Mouse (Mus musculus) heart, embryonic 15.5 days (tissue): ENCODE data around the gene Bcar3. TPM values are rescaled to one million over a fixed set of nuclear protein-coding genes. Genes with fewer than 3 reads are reported as not detected.

Experiments used
- ATAC-seq: fragments of 200-750 bp; cut with Nextera tagmentation; replicated peaks from 2 replicates; pipeline ENCODE4 v1.8.0; 2017; ENCODE audit warnings: low read depth, moderate TSS enrichment; ENCODE audit not compliant: insufficient number of reproducible peaks, insufficient read depth, low FRiP score
- H3K27ac ChIP-seq: fragments of 300-500 bp; sonication (generic); 2 replicates; pipeline ENCODE4 v1.5.1; 2015; ENCODE audit warnings: mild to moderate bottlenecking, inconsistent platforms
- H3K27me3 ChIP-seq: fragments of 300-500 bp; sonication (generic); 2 replicates; pipeline ENCODE4 v1.6.1; 2015; ENCODE audit warnings: inconsistent platforms
- H3K36me3 ChIP-seq: fragments of 300-500 bp; sonication (generic); 2 replicates; pipeline ENCODE4 v1.6.1; 2015; ENCODE audit warnings: mild to moderate bottlenecking, inconsistent platforms
- H3K4me1 ChIP-seq: fragments of 300-500 bp; sonication (generic); replicated peaks from 2 replicates; pipeline ENCODE4 v1.6.1; 2015; ENCODE audit warnings: inconsistent platforms
- H3K4me2 ChIP-seq: fragments of 300-500 bp; sonication (generic); 2 replicates; pipeline ENCODE4 v1.6.1; 2015; ENCODE audit warnings: inconsistent platforms, mild to moderate bottlenecking, moderate library complexity
- H3K4me3 ChIP-seq: fragments of 300-500 bp; sonication (generic); 2 replicates; pipeline ENCODE4 v1.5.1; 2015; ENCODE audit warnings: mild to moderate bottlenecking, inconsistent platforms
- H3K9ac ChIP-seq: fragments of 300-500 bp; sonication (generic); 2 replicates; pipeline ENCODE4 v1.6.1; 2015; ENCODE audit warnings: mild to moderate bottlenecking, inconsistent platforms
- H3K9me3 ChIP-seq: fragments of 300-500 bp; sonication (generic); replicated peaks from 2 replicates; pipeline ENCODE4 v1.6.1; 2016; ENCODE audit warnings: inconsistent platforms
- WGBS: fragments of 180-500 bp; shearing (Covaris S2); methylation state at CpG from one replicate; pipeline ENCODE4 v1.1.7; 2015; ENCODE audit warnings: mixed read lengths; 5-methylcytosine and 5-hydroxymethylcytosine counted together
- polyA plus RNA-seq: library from polyadenylated mRNA; unstranded; fragments of >200 nt; fragmentation: Nextera tagmentation; extraction: Ambion mirVana; gene quantifications from 2 replicates; pipeline ENCODE4 v1.2.1, GENCODE M21; 2015

Gene Bcar3
- polyA plus RNA-seq, 1 experiment from 2014 or later = 3.9 TPM

- no peak overlapping the region for H3K4me3 ChIP-seq
- no peak overlapping the region for H3K4me2 ChIP-seq
- H3K9me3 ChIP-seq = no peaks in the 10 kb centered on the region
- peak; percentile 34; the same call in 1 of the 2 replicates for ATAC-seq
- no peak overlapping the region for H3K27ac ChIP-seq
- H3K9ac ChIP-seq = no peak overlapping the region
- no peaks in the 10 kb centered on the region for H3K36me3 ChIP-seq
- WGBS = 40% methylated on average over 9 of the region's 9 CpGs
- peaks cover 38% of the 10 kb centered on the region for H3K4me1 ChIP-seq
- H3K27me3 ChIP-seq = no peaks in the 10 kb centered on the region
Observed at GRCm38 (mm10) chr3:122518231-122518736, 224.3 kb downstream of the Bcar3 start.

GRCm38 (mm10) chr3:122519082-122519481 lies 225.1 kb downstream of the Bcar3 start:
- no peak overlapping the region for H3K4me3 ChIP-seq
- 41% methylated on average over 13 of the region's 13 CpGs for WGBS
- H3K4me1 ChIP-seq = peaks cover 38% of the 10 kb centered on the region
- no peaks in the 10 kb centered on the region for H3K27me3 ChIP-seq
- H3K9ac ChIP-seq = no peak overlapping the region
- no peaks in the 10 kb centered on the region for H3K36me3 ChIP-seq
- H3K4me2 ChIP-seq = no peak overlapping the region
- no peak overlapping the region for H3K27ac ChIP-seq
- ATAC-seq = no peak
- no peaks in the 10 kb centered on the region for H3K9me3 ChIP-seq

GRCm38 (mm10) chr3:122520365-122520764 lies 226.4 kb downstream of the Bcar3 start:
- Histone ChIP-seq H3K4me3 (no peak overlapping the region), H3K27ac (no peak overlapping the region), H3K9me3 (no peaks in the 10 kb centered on the region), H3K36me3 (no peaks in the 10 kb centered on the region), H3K9ac (no peak overlapping the region), H3K4me2 (no peak overlapping the region), H3K4me1 (peaks cover 33% of the 10 kb centered on the region), H3K27me3 (no peaks in the 10 kb centered on the region)
- WGBS = 83% methylated on average over 3 of the region's 3 CpGs
- no peak for ATAC-seq

- Histone ChIP-seq H3K4me2 (no peak overlapping the region), H3K27me3 (no peaks in the 10 kb centered on the region), H3K27ac (no peak overlapping the region), H3K4me1 (peaks cover 28% of the 10 kb centered on the region), H3K4me3 (no peak overlapping the region), H3K9ac (no peak overlapping the region), H3K36me3 (no peaks in the 10 kb centered on the region), H3K9me3 (no peaks in the 10 kb centered on the region)
- 79% methylated on average over 4 of the region's 4 CpGs for WGBS
- ATAC-seq = no peak
Observed at GRCm38 (mm10) chr3:122520875-122521274, 226.9 kb downstream of the Bcar3 start.

GRCm38 (mm10) chr3:122521294-122521693 lies 227.4 kb downstream of the Bcar3 start:
- no peak for ATAC-seq
- no peak overlapping the region for H3K9ac ChIP-seq
- no peak overlapping the region for H3K4me3 ChIP-seq

GRCm38 (mm10) chr3:122528477-122528876 lies 234.5 kb downstream of the Bcar3 start:
- H3K9ac ChIP-seq = no peak overlapping the region
- H3K27ac ChIP-seq = no peak overlapping the region
- no peaks in the 10 kb centered on the region for H3K36me3 ChIP-seq
- H3K27me3 ChIP-seq = no peaks in the 10 kb centered on the region
- no peak overlapping the region for H3K4me2 ChIP-seq
- no peaks in the 10 kb centered on the region for H3K9me3 ChIP-seq
- H3K4me3 ChIP-seq = no peak overlapping the region
- ATAC-seq = no peak
- no peaks in the 10 kb centered on the region for H3K4me1 ChIP-seq
- WGBS = 76% methylated on average over 3 of the region's 3 CpGs

More at GRCm38 (mm10) chr3:122521294-122521693, 227.4 kb downstream of the Bcar3 start:
- H3K9me3 ChIP-seq = no peaks in the 10 kb centered on the region
- peaks cover 24% of the 10 kb centered on the region for H3K4me1 ChIP-seq
- H3K27me3 ChIP-seq = no peaks in the 10 kb centered on the region
- 45% methylated on average over 1 of the region's 1 CpGs for WGBS
- H3K27ac ChIP-seq = no peak overlapping the region
- no peaks in the 10 kb centered on the region for H3K36me3 ChIP-seq
- no peak overlapping the region for H3K4me2 ChIP-seq

- 70% methylated on average over 8 of the region's 8 CpGs for WGBS
- no peak for ATAC-seq
Observed at GRCm38 (mm10) chr3:122535938-122536703, 242.2 kb downstream of the Bcar3 start.

GRCm38 (mm10) chr3:122538851-122539250 lies 244.9 kb downstream of the Bcar3 start:
- 74% methylated on average over 2 of the region's 2 CpGs for WGBS
- Histone ChIP-seq H3K9me3 (no peaks in the 10 kb centered on the region), H3K36me3 (peaks cover 29% of the 10 kb centered on the region)

More at GRCm38 (mm10) chr3:122535938-122536703, 242.2 kb downstream of the Bcar3 start:
- peaks cover 21% of the 10 kb centered on the region for H3K36me3 ChIP-seq
- H3K4me1 ChIP-seq = no peaks in the 10 kb centered on the region
- no peak overlapping the region for H3K27ac ChIP-seq
- no peaks in the 10 kb centered on the region for H3K9me3 ChIP-seq
- no peak overlapping the region for H3K9ac ChIP-seq
- no peak overlapping the region for H3K4me2 ChIP-seq
- no peak overlapping the region for H3K4me3 ChIP-seq
- no peaks in the 10 kb centered on the region for H3K27me3 ChIP-seq

GRCm38 (mm10) chr3:122539961-122540690 lies 246.2 kb downstream of the Bcar3 start:
- H3K27me3 ChIP-seq = no peaks in the 10 kb centered on the region
- no peaks in the 10 kb centered on the region for H3K4me1 ChIP-seq
- no peak overlapping the region for H3K4me2 ChIP-seq
- no peak overlapping the region for H3K4me3 ChIP-seq
- H3K27ac ChIP-seq = no peak overlapping the region
- no peaks in the 10 kb centered on the region for H3K9me3 ChIP-seq
- H3K36me3 ChIP-seq = peaks cover 33% of the 10 kb centered on the region
- no peak for ATAC-seq
- no peak overlapping the region for H3K9ac ChIP-seq
- WGBS = 75% methylated on average over 17 of the region's 17 CpGs

More at GRCm38 (mm10) chr3:122538851-122539250, 244.9 kb downstream of the Bcar3 start:
- no peaks in the 10 kb centered on the region for H3K4me1 ChIP-seq
- H3K27me3 ChIP-seq = no peaks in the 10 kb centered on the region
- no peak for ATAC-seq
- H3K27ac ChIP-seq = no peak overlapping the region
- no peak overlapping the region for H3K4me2 ChIP-seq
- H3K4me3 ChIP-seq = no peak overlapping the region
- H3K9ac ChIP-seq = no peak overlapping the region

GRCm38 (mm10) chr3:122540918-122541317 lies 247.0 kb downstream of the Bcar3 start:
- 46% methylated on average over 4 of the region's 4 CpGs for WGBS
- Histone ChIP-seq H3K4me2 (no peak overlapping the region), H3K9ac (no peak overlapping the region), H3K36me3 (peaks cover 38% of the 10 kb centered on the region), H3K27me3 (no peaks in the 10 kb centered on the region), H3K4me3 (no peak overlapping the region), H3K9me3 (no peaks in the 10 kb centered on the region), H3K27ac (no peak overlapping the region), H3K4me1 (no peaks in the 10 kb centered on the region)
- no peak for ATAC-seq

GRCm38 (mm10) chr3:122545346-122545745 lies 251.4 kb downstream of the Bcar3 start:
- no peaks in the 10 kb centered on the region for H3K27me3 ChIP-seq
- no peak overlapping the region for H3K9ac ChIP-seq
- no peak overlapping the region for H3K4me3 ChIP-seq
- no peak overlapping the region for H3K27ac ChIP-seq
- WGBS = 81% methylated on average over 2 of the region's 2 CpGs
- H3K4me1 ChIP-seq = no peaks in the 10 kb centered on the region
- peaks cover 26% of the 10 kb centered on the region; the same call in 1 of the 2 replicates for H3K36me3 ChIP-seq
- ATAC-seq = no peak
- H3K4me2 ChIP-seq = no peak overlapping the region
- H3K9me3 ChIP-seq = no peaks in the 10 kb centered on the region
